Mouse (Mus musculus): ENCODE data around the gene Usp10. TPM values are rescaled to one million over a fixed set of nuclear protein-coding genes. Genes with fewer than 3 reads are reported as not detected.

Gene Usp10
- total and polyA plus RNA-seq, 3 experiments = 227 to 398 (median 263) TPM

GRCm38 (mm10) chr8:119911258-119911962 lies 1.2 kb downstream of the Usp10 start (continued):
- TF ChIP-seq KAT2A (conservative IDR thresholded peaks at IDR 0.05; ENCODE audit: low read depth, low read length) = no peak; the same call in 1 of the 2 replicates
- TF ChIP-seq GATA1 (IDR thresholded peaks at IDR 0.05; ENCODE audit: low read depth, low read length) = no peak
- peak; percentile 89 for TF ChIP-seq MAX (IDR thresholded peaks at IDR 0.05; ENCODE audit: low read length)

DNA sequence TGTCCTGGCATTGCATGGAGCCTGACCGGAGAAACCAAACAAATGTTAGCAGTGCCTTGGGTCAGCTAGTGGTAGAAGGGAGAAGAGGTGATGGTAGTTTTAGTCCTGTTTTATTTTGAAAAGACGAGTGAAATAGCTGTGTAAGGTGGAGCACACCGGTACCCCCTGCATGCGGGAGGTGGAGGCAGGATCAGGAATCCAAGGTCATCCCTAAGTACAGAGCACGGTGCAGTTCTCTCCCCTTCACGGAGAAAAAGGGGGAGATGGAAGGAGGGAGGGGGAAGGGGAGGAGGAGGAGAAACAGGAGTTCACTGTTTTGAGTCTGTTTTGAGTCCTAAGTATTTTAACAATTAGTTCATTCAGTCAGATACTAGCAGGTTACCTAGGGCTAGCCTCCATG lies 2.5 kb downstream of the Usp10 start:
- peak overlapping the region; percentile 63 to 93 for H3K4me3 ChIP-seq (ENCODE audit: control insufficient read depth in 1 of 2, insufficient read depth in 1 of 2, low read depth in 2 of 2, low read length in 2 of 2)

GRCm38 (mm10) chr8:119913181-119913580 lies 3.0 kb downstream of the Usp10 start:
- H3K4me3 ChIP-seq (ENCODE audit: control insufficient read depth in 1 of 2, insufficient read depth in 1 of 2, low read depth in 2 of 2, low read length in 2 of 2) = peak overlapping the region; percentile 8 to 93; a peak in 3 of 4 replicates
- peak overlapping the region; percentile 92 for H3K9ac ChIP-seq (ENCODE audit: control insufficient read depth, low read depth, low read length, poor library complexity, severe bottlenecking)
- peaks cover 8 to 56% of the 10 kb centered on the region in 2 experiments; a peak in 3 of 4 replicates for H3K36me3 ChIP-seq (ENCODE audit: control insufficient read depth in 1 of 2, insufficient read depth in 2 of 2, low read length in 2 of 2)
- H3K4me1 ChIP-seq (ENCODE audit: control insufficient read depth in 1 of 2, insufficient read depth in 2 of 2, low read length in 2 of 2) = peaks cover 30 to 61% of the 10 kb centered on the region in 2 experiments
- no peaks in the 10 kb centered on the region for H3K9me3 ChIP-seq (replicated peaks; ENCODE audit: insufficient read depth, low read length)
- H3K27me3 ChIP-seq (ENCODE audit: control insufficient read depth in 1 of 2, insufficient read depth in 2 of 2, low read length in 2 of 2) = no peaks in the 10 kb centered on the region
- H3K79me2 ChIP-seq (ENCODE audit: control insufficient read depth, insufficient read depth, low read length, poor library complexity) = peaks cover 75% of the 10 kb centered on the region
- TF ChIP-seq TCF12 (IDR thresholded peaks at IDR 0.05; ENCODE audit: low read depth, low read length) = no peak
- TF ChIP-seq GABPA (IDR thresholded peaks at IDR 0.05; ENCODE audit: low read depth, low read length) = no peak
- no peak for TF ChIP-seq ZNF384 (IDR thresholded peaks at IDR 0.05; ENCODE audit: low read depth, low read length)
- no peak for TF ChIP-seq MYB (IDR thresholded peaks at IDR 0.05; ENCODE audit: low read depth, low read length)
- TF ChIP-seq MAX (IDR thresholded peaks at IDR 0.05; ENCODE audit: low read length) = no peak
- TF ChIP-seq CHD2 (IDR thresholded peaks at IDR 0.05; ENCODE audit: low read length) = no peak
- no peak for TF ChIP-seq E2F4 (IDR thresholded peaks at IDR 0.05; ENCODE audit: borderline replicate concordance, low read depth, low read length)
- TF ChIP-seq POLR2AphosphoS5 (IDR thresholded peaks at IDR 0.05; ENCODE audit: borderline replicate concordance, low read depth, low read length) = no peak
- TF ChIP-seq EP300 (IDR thresholded peaks at IDR 0.05; ENCODE audit: low read depth in 1 of 2, low read length in 2 of 2) = no peak
- no peak for TF ChIP-seq USF2 (IDR thresholded peaks at IDR 0.05; ENCODE audit: borderline replicate concordance in 1 of 2, insufficient read depth in 1 of 2, low read depth in 1 of 2, low read length in 2 of 2)
- TF ChIP-seq ZC3H11A (IDR thresholded peaks at IDR 0.05; ENCODE audit: low read depth, low read length) = no peak
- no peak for TF ChIP-seq MYC (IDR thresholded peaks at IDR 0.05; ENCODE audit: low read depth, low read length)
- DNase-seq (ENCODE audit: low read depth, low spot score) = no peak
- no peak overlapping the region for H3K27ac ChIP-seq (ENCODE audit: control insufficient read depth, low read depth, low read length)

More for the DNA sequence above, 2.5 kb downstream of the Usp10 start:
- H3K4me1 ChIP-seq (ENCODE audit: control insufficient read depth in 1 of 2, insufficient read depth in 2 of 2, low read length in 2 of 2) = peaks cover 25 to 56% of the 10 kb centered on the region in 2 experiments
- no peaks in the 10 kb centered on the region for H3K9me3 ChIP-seq (replicated peaks; ENCODE audit: insufficient read depth, low read length)
- TF ChIP-seq RCOR1 (IDR thresholded peaks at IDR 0.05; ENCODE audit: low read depth, low read length) (no peak), GABPA (IDR thresholded peaks at IDR 0.05; ENCODE audit: low read depth, low read length) (no peak), TBP (IDR thresholded peaks at IDR 0.05; ENCODE audit: low read depth, low read length) (no peak), POLR2AphosphoS5 (IDR thresholded peaks at IDR 0.05; ENCODE audit: borderline replicate concordance, low read depth, low read length) (no peak), ZNF384 (IDR thresholded peaks at IDR 0.05; ENCODE audit: low read depth, low read length) (no peak), ETS1 (IDR thresholded peaks at IDR 0.05; ENCODE audit: low read depth, low read length) (no peak)
- DNase-seq (ENCODE audit: low read depth, low spot score) = no peak
- peak overlapping the region; percentile 92 for H3K9ac ChIP-seq (ENCODE audit: control insufficient read depth, low read depth, low read length, poor library complexity, severe bottlenecking)
- peaks cover 70% of the 10 kb centered on the region for H3K79me2 ChIP-seq (ENCODE audit: control insufficient read depth, insufficient read depth, low read length, poor library complexity)
- no peaks in the 10 kb centered on the region for H3K27me3 ChIP-seq (ENCODE audit: control insufficient read depth in 1 of 2, insufficient read depth in 2 of 2, low read length in 2 of 2)
- peaks cover 8 to 53% of the 10 kb centered on the region in 2 experiments; a peak in 3 of 4 replicates for H3K36me3 ChIP-seq (ENCODE audit: control insufficient read depth in 1 of 2, insufficient read depth in 2 of 2, low read length in 2 of 2)
- no peak overlapping the region for H3K27ac ChIP-seq (ENCODE audit: control insufficient read depth, low read depth, low read length)
